Mouse (Mus musculus) left cerebral cortex, adult 2 months (tissue): Measurements from ENCODE around the gene Tspan5. TPM values are rescaled to one million over a fixed set of nuclear protein-coding genes. Genes with fewer than 3 reads are reported as not detected.

Experiments
- DNase-seq, 2 experiments: peaks; one replicate each; pipeline ENCODE4 v3.0.0; 2021 to 2022; ENCODE audit warnings: low spot score in 2 of 2, mixed read lengths in 1 of 2; ENCODE audit errors: extremely low spot score in 1 of 2
- H3K27ac ChIP-seq: fragments of 200-600 bp; 2 replicates; pipeline ENCODE4 v1.8.1; 2022
- H3K4me3 ChIP-seq: fragments of 200-600 bp; 2 replicates; pipeline ENCODE4 v1.8.1; 2022
- CTCF ChIP-seq: fragments of 200-600 bp; IDR thresholded peaks from 2 replicates; pipeline ENCODE4 v1.8.1; 2022; ENCODE audit warnings: antibody characterized with exemption, mild to moderate bottlenecking, moderate library complexity
- intact Hi-C: fragments of 180-260 bp; cut with DNase I; formaldehyde crosslinking; loops from one replicate; pipeline ENCODE4 v1.15.1; 2025
- total RNA-seq, 2 experiments: library from RNA; stranded (reverse); gene quantifications; 2 replicates each; pipeline ENCODE4 v1.2.3; 2021

Gene Tspan5
- total RNA-seq, 2 experiments from 2014 or later = 242 to 281 TPM

DNA sequence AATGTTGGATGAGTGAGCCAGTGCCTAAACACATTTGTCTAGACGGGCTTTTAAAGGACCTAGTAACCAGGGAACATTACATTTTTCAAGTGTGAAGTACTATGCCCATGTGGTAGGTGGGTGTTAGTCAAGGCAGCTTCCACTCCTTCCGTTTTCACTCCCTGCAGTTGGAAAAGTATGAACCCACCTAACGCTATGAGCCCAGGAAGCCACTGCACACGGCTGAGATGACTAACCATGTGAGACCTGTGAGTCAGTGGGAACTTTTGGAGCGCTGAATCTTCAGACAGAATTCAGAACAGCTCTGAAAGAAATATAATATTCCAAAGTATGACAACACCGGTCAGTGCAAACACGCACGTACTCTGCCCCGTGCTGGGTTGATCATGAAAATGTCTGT lies 207.1 kb downstream of the Tspan5 start:
- peak; percentile 42 to 46 for DNase-seq
- no peak for TF ChIP-seq CTCF
- intact Hi-C loops = loop anchor here (2.0 kb wide), 1 partner anchor 202 kb away; no protein-coding TSS in a partner anchor

DNA sequence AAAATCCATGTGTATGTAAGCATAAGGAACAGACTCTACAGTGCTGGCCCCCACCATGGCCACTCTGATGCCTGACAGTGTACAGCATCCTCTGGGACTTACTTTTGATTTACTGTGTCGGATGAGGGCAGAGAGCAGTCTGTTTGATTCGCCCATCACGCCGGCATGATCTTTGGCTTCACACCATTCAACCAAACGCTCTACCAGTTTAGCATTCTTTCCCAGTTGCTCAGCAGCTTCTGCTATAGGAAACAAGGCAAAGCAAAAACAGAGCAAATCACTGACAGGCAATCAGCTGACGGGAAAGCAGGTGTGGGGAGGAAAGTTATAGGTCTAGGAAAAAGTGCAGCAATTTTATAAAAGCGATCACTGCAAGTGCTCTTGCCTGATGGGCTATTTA lies 213.2 kb downstream of the Tspan5 start:
- no peak overlapping the region for H3K4me3 ChIP-seq
- no peak for TF ChIP-seq CTCF
- no peak overlapping the region for H3K27ac ChIP-seq
- intact Hi-C loops = no loop called here
- DNase-seq = no peak

More for the DNA sequence above, 207.1 kb downstream of the Tspan5 start:
- Histone ChIP-seq H3K4me3 (no peak overlapping the region), H3K27ac (peak overlapping the region; percentile 36; the same call in 1 of the 2 replicates)

Other genes starting within 250 kb of the Tspan5 start
- gene Eif4e, start 216.0 kb upstream of the Tspan5 start, total RNA-seq = 100 to 1,000 TPM; 181 to 197 TPM